Mouse (Mus musculus) heart, embryonic 14.5 days (tissue): ENCODE results near the gene Cbx1. TPM values are rescaled to one million over a fixed set of nuclear protein-coding genes. Genes with fewer than 3 reads are reported as not detected.
A peak's percentile ranks its signal among the peaks of the same experiment; 100 is the strongest.

Experiments
- ATAC-seq: fragments of 200-750 bp; cut with Nextera tagmentation; 2 replicates; pipeline ENCODE4 v1.8.0; 2017; ENCODE audit warnings: low read depth, moderate TSS enrichment; ENCODE audit not compliant: insufficient number of reproducible peaks, insufficient read depth, low FRiP score
- H3K27ac ChIP-seq, 2 experiments: fragments of 200-500 bp in 1 of 2; fragments of 300-500 bp in 1 of 2; sonication (generic) in 1 of 2; replicated peaks in 1 of 2; 2 replicates each; pipeline ENCODE4 v1.5.1; 2012 to 2014; ENCODE audit warnings: low read depth in 2 of 2, low read length in 2 of 2, control low read depth in 1 of 2, mild to moderate bottlenecking in 1 of 2, mixed read lengths in 1 of 2; ENCODE audit not compliant: control insufficient read depth in 1 of 2, insufficient read depth in 1 of 2
- H3K27me3 ChIP-seq: fragments of 300-500 bp; sonication (generic); 2 replicates; pipeline ENCODE4 v1.6.1; 2014; ENCODE audit warnings: mild to moderate bottlenecking, low read length, control low read depth; ENCODE audit not compliant: control insufficient read depth, insufficient read depth
- H3K36me3 ChIP-seq: fragments of 300-500 bp; sonication (generic); 2 replicates; pipeline ENCODE4 v1.6.1; 2014; ENCODE audit warnings: mild to moderate bottlenecking, control low read depth, low read length, mixed read lengths; ENCODE audit not compliant: control insufficient read depth, insufficient read depth
- H3K4me1 ChIP-seq, 2 experiments: fragments of 200-500 bp in 1 of 2; fragments of 300-500 bp in 1 of 2; sonication (generic) in 1 of 2; 2 replicates each; pipeline ENCODE4 v1.6.1; 2012 to 2014; ENCODE audit warnings: low read length in 2 of 2, control low read depth in 1 of 2, mixed read lengths in 1 of 2; ENCODE audit not compliant: control insufficient read depth in 2 of 2, insufficient read depth in 2 of 2
- H3K4me2 ChIP-seq: fragments of 300-500 bp; sonication (generic); 2 replicates; pipeline ENCODE4 v1.6.1; 2014; ENCODE audit warnings: mild to moderate bottlenecking, low read length
- H3K4me3 ChIP-seq, 2 experiments: fragments of 200-500 bp in 1 of 2; fragments of 300-500 bp in 1 of 2; sonication (generic) in 1 of 2; 2 replicates each; pipeline ENCODE4 v1.5.1; 2012 to 2014; ENCODE audit warnings: low read length in 2 of 2, mild to moderate bottlenecking in 2 of 2, control low read depth in 1 of 2, low read depth in 1 of 2, moderate library complexity in 1 of 2; ENCODE audit not compliant: control insufficient read depth in 1 of 2, insufficient read depth in 1 of 2
- H3K9ac ChIP-seq: fragments of 300-500 bp; sonication (generic); 2 replicates; pipeline ENCODE4 v1.6.1; 2014; ENCODE audit warnings: mild to moderate bottlenecking, low read length
- H3K9me3 ChIP-seq: fragments of 300-500 bp; sonication (generic); 2 replicates; pipeline ENCODE4 v1.6.1; 2016; ENCODE audit warnings: low read length, control low read depth; ENCODE audit not compliant: control insufficient read depth
- WGBS: fragments of 180-500 bp; shearing (Covaris S2); extraction: QIAGEN DNeasy Blood & Tissue Kit; methylation state at CpG from one replicate; pipeline ENCODE4 v1.1.7; 2014; 5-methylcytosine and 5-hydroxymethylcytosine counted together
- polyA plus RNA-seq: library from polyadenylated mRNA; unstranded; fragments of >200 nt; fragmentation: Nextera tagmentation; extraction: Ambion mirVana; gene quantifications from 2 replicates; pipeline ENCODE4 v1.2.1, GENCODE M21; 2014

Gene Cbx1
- polyA plus RNA-seq, 1 experiment from 2014 or later, result 44.2 TPM

DNA sequence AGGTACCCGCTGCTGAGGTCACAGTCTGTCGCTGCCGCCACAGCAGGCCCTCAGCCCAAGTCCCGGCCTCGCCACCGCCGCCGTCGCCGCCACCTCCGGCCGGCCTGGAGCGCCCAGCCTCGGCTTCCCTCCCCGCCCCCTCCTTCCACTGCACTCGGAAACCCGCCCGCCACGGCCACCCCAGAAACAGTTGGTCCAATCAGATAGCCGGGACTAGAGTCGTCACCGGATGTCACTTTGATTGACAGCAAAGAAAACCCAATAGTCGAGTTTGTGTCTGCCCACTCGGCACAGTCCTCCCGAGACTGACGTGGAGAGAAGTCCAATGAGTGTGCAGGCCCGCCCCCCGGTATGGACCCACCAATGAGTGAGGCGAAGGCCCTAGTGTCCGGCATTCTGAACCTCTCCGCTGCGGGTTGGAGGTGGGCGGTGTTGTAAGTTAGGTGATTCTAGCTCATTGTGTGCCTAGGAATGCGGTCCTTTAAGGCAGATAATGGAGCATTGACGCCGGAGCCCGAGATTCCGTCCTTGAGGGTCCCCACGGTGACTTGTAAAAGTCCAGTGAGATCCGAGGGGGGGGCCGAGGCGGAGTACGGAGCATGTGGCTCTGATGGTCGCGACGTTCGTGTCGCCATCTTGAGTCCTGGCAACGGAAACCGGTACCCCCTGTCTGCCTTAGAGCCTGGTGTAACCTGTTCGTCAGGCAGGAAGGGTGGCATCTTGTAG is 41.0 kb downstream of the Cbx1 start, which contains the start of gene Nfe2l1:
TSS of gene Nfe2l1 (minus strand) at position 156 of the 726 bp plus-strand sequence.
- no peaks in the 10 kb centered on the region for H3K9me3 ChIP-seq
- peaks cover 27 to 40% of the 10 kb centered on the region in 2 experiments for H3K4me1 ChIP-seq
- WGBS, result under 1% methylated on average over 51 of the region's 51 CpGs
- H3K27me3 ChIP-seq, result no peaks in the 10 kb centered on the region
- peak within 1 kb of the TSS; percentile 67 to 83 for H3K4me3 ChIP-seq
- peak within 1 kb of the TSS; percentile 98 for H3K4me2 ChIP-seq
- peak within 1 kb of the TSS; percentile 92 for H3K9ac ChIP-seq
- peaks cover 20% of the 10 kb centered on the region for H3K36me3 ChIP-seq
- ATAC-seq, result peak; percentile 95
- peak within 1 kb of the TSS; percentile 99 for H3K27ac ChIP-seq

DNA sequence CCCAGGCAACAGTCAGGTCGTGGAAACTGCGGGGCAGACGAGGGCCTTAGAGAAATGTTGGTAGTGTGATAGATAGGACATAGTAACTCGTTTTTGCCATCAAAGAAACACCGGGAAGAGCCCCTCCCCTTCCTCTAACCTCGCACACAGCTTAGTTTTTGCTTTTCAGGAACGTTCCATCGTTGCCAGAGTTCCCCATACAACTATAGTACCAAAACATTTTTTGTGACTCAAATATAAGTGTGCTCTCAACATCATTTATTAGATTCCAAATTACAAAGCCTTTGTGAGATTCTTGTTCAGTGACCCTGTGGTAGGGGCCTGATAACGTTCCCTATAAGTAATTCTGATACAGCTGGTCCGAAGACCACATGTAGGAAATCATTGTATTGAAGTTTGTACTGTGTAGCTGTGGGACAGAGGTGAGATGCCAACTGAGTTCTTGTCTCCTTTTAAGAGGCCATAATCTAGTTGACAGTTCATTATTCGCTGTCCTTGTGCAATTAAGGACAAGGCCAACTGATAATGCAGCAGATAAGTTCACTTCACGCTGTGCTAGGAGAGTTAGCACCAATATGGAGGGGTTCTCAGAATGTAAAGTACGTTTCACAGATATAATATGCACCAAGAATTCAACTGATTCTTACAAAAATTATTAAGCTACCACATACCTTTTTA is 41.8 kb downstream of the Cbx1 start:
- H3K27me3 ChIP-seq, result no peaks in the 10 kb centered on the region
- WGBS, result 15% methylated on average over 13 of the region's 13 CpGs
- no peak for ATAC-seq

DNA sequence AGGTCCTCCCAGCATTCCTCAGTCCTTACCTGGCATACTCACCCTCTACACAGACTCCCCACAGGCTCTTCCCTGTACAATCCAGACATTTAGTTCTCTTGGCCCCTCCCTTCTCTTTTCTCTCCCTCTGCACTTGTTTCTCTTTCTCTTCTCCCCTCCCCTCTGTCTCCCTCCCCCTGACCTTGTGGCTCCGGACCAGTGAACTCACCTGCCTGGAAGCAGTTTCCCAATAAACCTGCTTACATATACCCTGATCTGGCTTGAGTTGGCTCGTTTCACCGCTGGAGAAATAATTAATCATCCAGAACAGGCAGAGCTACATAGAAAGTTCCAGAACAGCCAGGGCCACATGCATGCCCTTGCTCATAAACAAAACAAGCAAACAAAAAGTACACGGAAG is 42.6 kb downstream of the Cbx1 start:
- H3K9me3 ChIP-seq, result no peaks in the 10 kb centered on the region
- H3K9ac ChIP-seq, result no peak overlapping the region
- no peak for ATAC-seq
- peaks cover 14% of the 10 kb centered on the region for H3K36me3 ChIP-seq
- H3K4me1 ChIP-seq, result peaks cover 14 to 25% of the 10 kb centered on the region in 2 experiments
- no peak overlapping the region for H3K27ac ChIP-seq
- no peak overlapping the region for H3K4me3 ChIP-seq
- WGBS, result 73% methylated on average over 4 of the region's 4 CpGs
- no peak overlapping the region for H3K4me2 ChIP-seq
- no peaks in the 10 kb centered on the region for H3K27me3 ChIP-seq

More for the DNA sequence above, 41.8 kb downstream of the Cbx1 start:
- Histone ChIP-seq H3K4me3 (peak overlapping the region; percentile 67 to 83), H3K36me3 (peaks cover 19% of the 10 kb centered on the region), H3K9ac (peak overlapping the region; percentile 79), H3K27ac (peak overlapping the region; percentile 97 to 99), H3K4me2 (peak overlapping the region; percentile 76), H3K4me1 (peaks cover 20 to 33% of the 10 kb centered on the region in 2 experiments), H3K9me3 (no peaks in the 10 kb centered on the region)

DNA sequence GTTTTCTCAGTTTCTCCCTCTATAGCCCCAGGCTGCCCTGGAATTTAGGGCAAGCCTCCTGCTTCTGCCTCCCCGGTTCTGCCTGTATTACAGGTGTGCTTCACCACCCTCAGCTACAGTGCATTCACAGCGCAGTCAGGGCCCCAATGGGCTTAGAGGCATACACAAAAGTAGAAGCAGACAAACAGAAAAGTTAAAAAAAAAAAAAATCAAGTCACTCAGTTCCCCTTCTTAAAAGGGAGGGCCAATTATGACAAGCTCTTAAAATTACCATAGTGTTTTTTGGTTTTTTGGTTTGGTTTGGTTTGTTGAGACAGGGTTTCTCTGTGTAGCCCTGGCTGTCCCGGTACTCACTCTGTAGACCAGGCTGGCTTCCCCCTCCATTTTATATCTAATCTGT is 43.6 kb downstream of the Cbx1 start:
- H3K4me2 ChIP-seq, result no peak overlapping the region
- H3K9ac ChIP-seq, result no peak overlapping the region
- 88% methylated on average over 3 of the region's 3 CpGs for WGBS
- peaks cover 6 to 14% of the 10 kb centered on the region in 2 experiments for H3K4me1 ChIP-seq
- no peak for ATAC-seq
- H3K27me3 ChIP-seq, result no peaks in the 10 kb centered on the region
- H3K36me3 ChIP-seq, result peaks cover 5% of the 10 kb centered on the region
- no peaks in the 10 kb centered on the region for H3K9me3 ChIP-seq
- H3K27ac ChIP-seq, result no peak overlapping the region
- no peak overlapping the region for H3K4me3 ChIP-seq

DNA sequence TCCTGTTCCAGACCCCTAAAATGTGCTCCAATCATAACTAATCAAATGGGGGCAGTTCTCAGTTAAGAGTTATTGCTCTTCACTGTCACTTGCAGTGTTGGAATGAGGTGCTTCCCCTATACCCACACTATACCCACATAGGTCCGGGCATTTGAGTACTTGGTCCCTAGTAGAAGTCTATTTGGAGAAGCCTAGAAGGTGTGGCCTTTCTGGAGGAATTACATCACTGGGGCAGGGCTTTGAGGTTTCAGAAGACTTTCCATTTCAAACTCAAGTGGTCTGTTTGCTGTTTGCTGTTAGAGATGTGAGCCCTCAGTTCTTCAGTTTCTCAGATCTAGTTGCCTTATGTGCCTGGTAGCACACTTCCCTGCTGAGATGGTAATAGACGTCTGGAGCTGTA is 44.0 kb downstream of the Cbx1 start:
- Histone ChIP-seq H3K4me3 (no peak overlapping the region), H3K4me1 (peaks cover 1 to 10% of the 10 kb centered on the region in 2 experiments), H3K9ac (no peak overlapping the region), H3K9me3 (no peaks in the 10 kb centered on the region), H3K27me3 (no peaks in the 10 kb centered on the region), H3K4me2 (no peak overlapping the region), H3K36me3 (peaks cover 1% of the 10 kb centered on the region), H3K27ac (no peak overlapping the region)
- no peak for ATAC-seq
- 47% methylated on average over 2 of the region's 2 CpGs for WGBS

DNA sequence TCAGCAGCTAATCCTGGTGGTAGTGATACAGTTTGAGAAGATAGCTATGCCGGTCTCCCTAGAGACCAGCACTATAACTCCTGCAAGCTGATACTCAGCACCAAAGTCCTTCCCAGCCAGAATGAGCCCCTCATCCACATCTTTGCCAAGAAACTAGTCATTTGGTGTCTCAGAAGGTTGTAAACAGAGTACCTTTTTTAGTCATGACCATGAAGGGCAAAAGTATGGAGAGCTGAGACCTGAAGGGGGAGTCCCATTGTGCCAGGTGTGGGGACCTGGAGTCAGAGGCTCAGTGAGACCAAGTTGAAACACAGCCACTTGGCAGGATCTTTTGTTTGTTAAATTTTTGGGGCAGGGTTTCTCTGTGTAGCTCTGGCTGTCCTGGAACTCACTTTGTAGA is 45.2 kb downstream of the Cbx1 start:
- no peaks in the 10 kb centered on the region for H3K9me3 ChIP-seq
- WGBS, result 87% methylated on average over 1 of the region's 1 CpGs
- no peaks in the 10 kb centered on the region for H3K27me3 ChIP-seq
- no peaks in the 10 kb centered on the region for H3K36me3 ChIP-seq
- peaks cover 0 to 5% of the 10 kb centered on the region in 2 experiments; a peak in 1 of 4 replicates for H3K4me1 ChIP-seq
- H3K27ac ChIP-seq, result no peak overlapping the region
- no peak overlapping the region for H3K9ac ChIP-seq
- no peak for ATAC-seq
- H3K4me2 ChIP-seq, result no peak overlapping the region
- no peak overlapping the region for H3K4me3 ChIP-seq

DNA sequence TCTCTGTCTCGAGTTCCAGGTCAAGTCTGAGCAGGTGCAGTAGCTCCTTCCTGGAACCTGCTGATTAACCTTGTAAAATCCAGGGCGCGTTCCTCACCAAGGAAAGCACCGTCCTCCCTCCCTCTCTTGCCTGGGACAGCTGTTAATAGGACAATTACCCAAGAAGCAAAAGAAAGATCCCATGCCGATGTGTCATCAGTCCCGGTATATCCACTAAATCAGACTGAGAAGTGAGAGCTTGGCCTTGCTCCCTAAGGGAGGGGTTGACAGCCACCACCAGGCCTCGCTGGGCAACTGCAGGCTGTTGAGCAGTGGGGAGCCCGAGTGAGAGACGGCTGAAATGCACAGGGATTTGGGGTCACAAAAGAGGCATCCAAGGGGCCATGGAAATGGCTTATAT is 48.4 kb downstream of the Cbx1 start:
- Histone ChIP-seq H3K9ac (no peak overlapping the region), H3K27me3 (no peaks in the 10 kb centered on the region), H3K27ac (no peak overlapping the region), H3K4me1 (peaks cover 0 to 2% of the 10 kb centered on the region in 2 experiments; a peak in 1 of 4 replicates), H3K4me2 (no peak overlapping the region), H3K36me3 (no peaks in the 10 kb centered on the region), H3K9me3 (no peaks in the 10 kb centered on the region), H3K4me3 (no peak overlapping the region)
- WGBS, result 31% methylated on average over 9 of the region's 9 CpGs
- ATAC-seq, result peak; percentile 56; the same call in 1 of the 2 replicates
